Mouse (Mus musculus): ENCODE results near the gene Prkaa1. TPM values are rescaled to one million over a fixed set of nuclear protein-coding genes. Genes with fewer than 3 reads are reported as not detected.
"Not testable (repeated sequence)": the region's sequence is repeated elsewhere in the genome, so short reads cannot be mapped to it uniquely, and the experiment has no call there.

Gene Prkaa1
- total and polyA plus RNA-seq, 3 experiments, result 4.6 to 13.9 (median 12.6) TPM

GRCm38 (mm10) chr15:5194931-5195330, 51.3 kb downstream of the Prkaa1 start:
- TF ChIP-seq POLR2A (IDR thresholded peaks at IDR 0.05; ENCODE audit: insufficient read depth, low read depth, low read length), result no peak
- no peak for TF ChIP-seq EP300 (IDR thresholded peaks at IDR 0.05; ENCODE audit: insufficient read depth, low read depth, low read length)
- TF ChIP-seq CTCF (IDR thresholded peaks at IDR 0.05), result no peak
- no peak for DNase-seq
- Histone ChIP-seq H3K27ac (no peak overlapping the region), H3K36me3 (ENCODE audit: control insufficient read depth, insufficient read depth, low read length) (peaks cover 23% of the 10 kb centered on the region), H3K27me3 (ENCODE audit: control insufficient read depth, insufficient read depth, low read length) (no peaks in the 10 kb centered on the region), H3K9ac (ENCODE audit: low read depth, low read length) (no peak overlapping the region), H3K79me2 (replicated peaks; ENCODE audit: control insufficient read depth, insufficient read depth, low read length) (peaks cover 2% of the 10 kb centered on the region), H3K4me3 (no peak overlapping the region), H3K4me1 (ENCODE audit: control insufficient read depth, insufficient read depth, low read length) (peaks cover 17% of the 10 kb centered on the region)
- 59% methylated on average over 9 of the region's 9 CpGs for WGBS
- intact Hi-C loops (cut with DNase I), result loop anchor here (5.0 kb wide), 1 partner anchor 1012 kb away; no protein-coding TSS in a partner anchor

- no peaks in the 10 kb centered on the region for H3K27me3 ChIP-seq (ENCODE audit: control insufficient read depth, insufficient read depth, low read length)
- peak overlapping the region; percentile 2; the same call in 1 of the 2 replicates for H3K27ac ChIP-seq
- H3K9ac ChIP-seq (ENCODE audit: low read depth, low read length), result no peak overlapping the region
- intact Hi-C loops (cut with DNase I), result no loop called here
- H3K36me3 ChIP-seq (ENCODE audit: control insufficient read depth, insufficient read depth, low read length), result peaks cover 21% of the 10 kb centered on the region
- no peak overlapping the region for H3K4me3 ChIP-seq
- H3K79me2 ChIP-seq (replicated peaks; ENCODE audit: control insufficient read depth, insufficient read depth, low read length), result no peaks in the 10 kb centered on the region; the same call in 1 of the 2 replicates
- peak in 1 of 2 experiments; percentile 40 for DNase-seq
- WGBS, result 19% methylated on average over 4 of the region's 4 CpGs
- peaks cover 17% of the 10 kb centered on the region for H3K4me1 ChIP-seq (ENCODE audit: control insufficient read depth, insufficient read depth, low read length)
- TF ChIP-seq EP300 (IDR thresholded peaks at IDR 0.05; ENCODE audit: insufficient read depth, low read depth, low read length) (no peak), CTCF (IDR thresholded peaks at IDR 0.05) (no peak), POLR2A (IDR thresholded peaks at IDR 0.05; ENCODE audit: insufficient read depth, low read depth, low read length) (no peak)
Observed at GRCm38 (mm10) chr15:5195987-5196514, 52.4 kb downstream of the Prkaa1 start.

- Histone ChIP-seq H3K9ac (ENCODE audit: low read depth, low read length) (no peak overlapping the region), H3K4me1 (ENCODE audit: control insufficient read depth, insufficient read depth, low read length) (peaks cover 17% of the 10 kb centered on the region), H3K4me3 (no peak overlapping the region), H3K36me3 (ENCODE audit: control insufficient read depth, insufficient read depth, low read length) (peaks cover 25% of the 10 kb centered on the region), H3K27me3 (ENCODE audit: control insufficient read depth, insufficient read depth, low read length) (no peaks in the 10 kb centered on the region), H3K79me2 (replicated peaks; ENCODE audit: control insufficient read depth, insufficient read depth, low read length) (no peaks in the 10 kb centered on the region; the same call in 1 of the 2 replicates), H3K27ac (no peak overlapping the region; the same call in 1 of the 2 replicates)
- TF ChIP-seq POLR2A (IDR thresholded peaks at IDR 0.05; ENCODE audit: insufficient read depth, low read depth, low read length), result no peak
- TF ChIP-seq EP300 (IDR thresholded peaks at IDR 0.05; ENCODE audit: insufficient read depth, low read depth, low read length), result 0 out of 2 replicates have a peak, but pooled peaks have one; percentile 35
- no peak for TF ChIP-seq CTCF (IDR thresholded peaks at IDR 0.05)
- intact Hi-C loops (cut with DNase I), result no loop called here
- DNase-seq, result peak in 1 of 2 experiments; percentile 21
- WGBS, result 34% methylated on average over 4 of the region's 4 CpGs
Observed at GRCm38 (mm10) chr15:5196691-5197090, 53.0 kb downstream of the Prkaa1 start.

- no peaks in the 10 kb centered on the region; the same call in 1 of the 2 replicates for H3K79me2 ChIP-seq (replicated peaks; ENCODE audit: control insufficient read depth, insufficient read depth, low read length)
- intact Hi-C loops (cut with DNase I), result no loop called here
- no peak overlapping the region for H3K9ac ChIP-seq (ENCODE audit: low read depth, low read length)
- no peak overlapping the region for H3K27ac ChIP-seq
- H3K36me3 ChIP-seq (ENCODE audit: control insufficient read depth, insufficient read depth, low read length), result peaks cover 3% of the 10 kb centered on the region
- no peaks in the 10 kb centered on the region for H3K4me1 ChIP-seq (ENCODE audit: control insufficient read depth, insufficient read depth, low read length)
- no peaks in the 10 kb centered on the region for H3K27me3 ChIP-seq (ENCODE audit: control insufficient read depth, insufficient read depth, low read length)
- no peak for DNase-seq
- no peak overlapping the region for H3K4me3 ChIP-seq
- 93% methylated on average over 9 of the region's 9 CpGs for WGBS
- TF ChIP-seq POLR2A (IDR thresholded peaks at IDR 0.05; ENCODE audit: insufficient read depth, low read depth, low read length), result no peak
- TF ChIP-seq EP300 (IDR thresholded peaks at IDR 0.05; ENCODE audit: insufficient read depth, low read depth, low read length), result no peak
- TF ChIP-seq CTCF (IDR thresholded peaks at IDR 0.05), result no peak
Observed at GRCm38 (mm10) chr15:5205222-5205621, 61.6 kb downstream of the Prkaa1 start.

GRCm38 (mm10) chr15:5209116-5209515, 65.5 kb downstream of the Prkaa1 start:
- WGBS, result 94% methylated on average over 3 of the region's 3 CpGs
- no peak for TF ChIP-seq EP300 (IDR thresholded peaks at IDR 0.05; ENCODE audit: insufficient read depth, low read depth, low read length)
- no peak for TF ChIP-seq POLR2A (IDR thresholded peaks at IDR 0.05; ENCODE audit: insufficient read depth, low read depth, low read length)
- TF ChIP-seq CTCF (IDR thresholded peaks at IDR 0.05), result no peak
- no peak for DNase-seq
- no peak overlapping the region for H3K4me3 ChIP-seq
- H3K36me3 ChIP-seq (ENCODE audit: control insufficient read depth, insufficient read depth, low read length), result peaks cover 3% of the 10 kb centered on the region; the same call in 1 of the 2 replicates
- no peaks in the 10 kb centered on the region; the same call in 1 of the 2 replicates for H3K79me2 ChIP-seq (replicated peaks; ENCODE audit: control insufficient read depth, insufficient read depth, low read length)
- no peaks in the 10 kb centered on the region for H3K27me3 ChIP-seq (ENCODE audit: control insufficient read depth, insufficient read depth, low read length)
- H3K9ac ChIP-seq (ENCODE audit: low read depth, low read length), result no peak overlapping the region
- no peak overlapping the region for H3K27ac ChIP-seq
- no peaks in the 10 kb centered on the region for H3K4me1 ChIP-seq (ENCODE audit: control insufficient read depth, insufficient read depth, low read length)
- intact Hi-C loops (cut with DNase I), result no loop called here

GRCm38 (mm10) chr15:5220491-5220890, 76.8 kb downstream of the Prkaa1 start:
- Histone ChIP-seq H3K4me1 (ENCODE audit: control insufficient read depth, insufficient read depth, low read length) (no peaks in the 10 kb centered on the region; the same call in 1 of the 2 replicates), H3K27ac (no peak overlapping the region), H3K4me3 (no peak overlapping the region), H3K79me2 (replicated peaks; ENCODE audit: control insufficient read depth, insufficient read depth, low read length) (no peaks in the 10 kb centered on the region), H3K27me3 (ENCODE audit: control insufficient read depth, insufficient read depth, low read length) (no peaks in the 10 kb centered on the region), H3K9ac (ENCODE audit: low read depth, low read length) (no peak overlapping the region), H3K36me3 (ENCODE audit: control insufficient read depth, insufficient read depth, low read length) (no peaks in the 10 kb centered on the region; the same call in 1 of the 2 replicates)
- WGBS, result 92% methylated on average over 6 of the region's 6 CpGs
- TF ChIP-seq POLR2A (IDR thresholded peaks at IDR 0.05; ENCODE audit: insufficient read depth, low read depth, low read length), result no peak
- no peak for TF ChIP-seq CTCF (IDR thresholded peaks at IDR 0.05)
- no peak for TF ChIP-seq EP300 (IDR thresholded peaks at IDR 0.05; ENCODE audit: insufficient read depth, low read depth, low read length)
- intact Hi-C loops (cut with DNase I), result no loop called here
- DNase-seq, result no peak

GRCm38 (mm10) chr15:5230746-5231145, 87.1 kb downstream of the Prkaa1 start:
- H3K79me2 ChIP-seq (replicated peaks; ENCODE audit: control insufficient read depth, insufficient read depth, low read length); DNase-seq; H3K27me3 ChIP-seq (ENCODE audit: control insufficient read depth, insufficient read depth, low read length); H3K36me3 ChIP-seq (ENCODE audit: control insufficient read depth, insufficient read depth, low read length); H3K4me1 ChIP-seq (ENCODE audit: control insufficient read depth, insufficient read depth, low read length); intact Hi-C loops (cut with DNase I); H3K4me3 ChIP-seq; H3K27ac ChIP-seq; H3K9ac ChIP-seq (ENCODE audit: low read depth, low read length): not testable (repeated sequence)
- WGBS, result 69% methylated on average over 10 of the region's 10 CpGs
